Mouse (Mus musculus): ENCODE data around the gene Unc5a. TPM values are rescaled to one million over a fixed set of nuclear protein-coding genes. Genes with fewer than 3 reads are reported as not detected.

The Unc5a gene
- polyA plus RNA-seq, 1 experiment from 2014 or later, result 7.5 TPM

DNA sequence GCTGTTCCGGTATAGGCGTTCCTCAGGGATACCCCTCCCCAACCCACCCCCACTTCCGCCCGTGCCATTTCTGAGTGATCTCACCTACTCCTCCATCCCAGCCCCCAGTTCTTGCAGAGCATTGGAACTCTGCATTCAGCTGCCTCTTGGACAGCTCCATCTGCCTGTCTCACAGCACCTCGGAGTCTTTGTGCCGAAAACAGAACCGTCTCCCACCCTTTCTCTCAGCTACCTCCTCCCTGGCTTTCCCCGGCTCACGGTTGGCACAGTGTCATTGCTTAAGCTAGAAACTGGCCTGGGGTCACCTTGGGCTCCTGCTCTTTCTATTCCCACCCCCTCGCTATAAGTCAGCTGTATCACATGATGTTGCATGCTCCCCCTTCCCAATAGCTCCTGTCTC is 51.2 kb downstream of the Unc5a start:
- no peaks in the 10 kb centered on the region; the same call in 1 of the 2 replicates for H3K27me3 ChIP-seq (ENCODE audit: control insufficient read depth, insufficient read depth, low read length)
- H3K9ac ChIP-seq (ENCODE audit: low read length), result no peak overlapping the region
- H3K4me2 ChIP-seq (ENCODE audit: low read depth), result no peak overlapping the region
- H3K4me3 ChIP-seq (ENCODE audit: low read depth, low read length), result no peak overlapping the region
- WGBS, result 88% methylated on average over 10 of the region's 10 CpGs
- H3K9me3 ChIP-seq (ENCODE audit: control insufficient read depth, low read length), result no peaks in the 10 kb centered on the region
- ATAC-seq (ENCODE audit: insufficient read depth, low FRiP score, low TSS enrichment), result no peak
- H3K27ac ChIP-seq (ENCODE audit: low read depth, low read length), result no peak overlapping the region
- peaks cover 2% of the 10 kb centered on the region for H3K36me3 ChIP-seq (ENCODE audit: control insufficient read depth, insufficient read depth, low read length)
- DNase-seq (ENCODE audit: low spot score), result no peak
- peaks cover 7% of the 10 kb centered on the region; the same call in 1 of the 2 replicates for H3K4me1 ChIP-seq (ENCODE audit: control insufficient read depth, insufficient read depth, low read length)

DNA sequence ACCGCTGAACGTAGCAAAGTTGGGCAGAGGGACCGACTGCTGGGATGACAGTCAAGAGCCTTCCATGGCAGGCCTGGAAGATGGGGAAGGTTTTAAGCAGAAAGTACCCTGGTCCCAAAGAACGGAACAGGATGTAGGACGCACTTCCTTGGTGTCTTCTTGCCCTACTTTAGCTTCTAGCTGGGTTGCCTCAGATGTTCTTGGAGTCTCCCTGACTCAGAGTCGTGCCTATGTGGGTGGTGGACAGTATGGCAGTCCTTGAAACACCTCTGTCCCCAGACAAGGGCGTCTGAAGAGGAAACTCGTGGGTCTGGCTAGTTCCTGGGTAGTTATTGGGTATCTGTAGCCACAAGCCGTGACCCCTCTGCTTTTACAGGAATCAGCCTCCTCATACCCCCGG is 52.9 kb downstream of the Unc5a start:
- Histone ChIP-seq H3K27me3 (ENCODE audit: control insufficient read depth, insufficient read depth, low read length) (no peaks in the 10 kb centered on the region; the same call in 1 of the 2 replicates), H3K4me1 (ENCODE audit: control insufficient read depth, insufficient read depth, low read length) (peaks cover 10% of the 10 kb centered on the region; the same call in 1 of the 2 replicates), H3K4me3 (ENCODE audit: low read depth, low read length) (no peak overlapping the region), H3K9me3 (ENCODE audit: control insufficient read depth, low read length) (no peaks in the 10 kb centered on the region), H3K27ac (ENCODE audit: low read depth, low read length) (no peak overlapping the region), H3K4me2 (ENCODE audit: low read depth) (no peak overlapping the region), H3K36me3 (ENCODE audit: control insufficient read depth, insufficient read depth, low read length) (peaks cover 2% of the 10 kb centered on the region), H3K9ac (ENCODE audit: low read length) (no peak overlapping the region)
- WGBS, result 80% methylated on average over 10 of the region's 10 CpGs
- DNase-seq (ENCODE audit: low spot score) (no peak), ATAC-seq (ENCODE audit: insufficient read depth, low FRiP score, low TSS enrichment) (no peak)

DNA sequence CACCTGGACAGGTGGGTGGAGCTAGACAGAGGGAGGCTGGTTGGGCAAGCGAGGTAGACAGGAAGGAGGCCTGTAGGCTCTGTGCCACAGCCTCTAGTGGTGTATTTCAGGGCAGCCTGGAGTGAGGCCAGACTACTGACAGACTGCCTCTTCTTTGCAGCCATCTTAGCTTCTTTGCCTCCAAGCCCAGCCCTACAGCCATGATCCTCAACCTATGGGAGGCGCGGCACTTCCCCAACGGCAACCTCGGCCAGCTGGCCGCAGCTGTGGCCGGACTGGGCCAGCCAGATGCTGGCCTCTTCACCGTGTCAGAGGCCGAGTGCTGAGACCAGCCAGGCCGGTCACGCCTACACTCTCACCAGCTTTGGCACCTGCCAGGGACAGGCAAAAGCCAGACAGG is 55.4 kb downstream of the Unc5a start:
- H3K9me3 ChIP-seq (ENCODE audit: control insufficient read depth, low read length), result no peaks in the 10 kb centered on the region
- H3K27ac ChIP-seq (ENCODE audit: low read depth, low read length), result no peak overlapping the region
- no peak overlapping the region for H3K4me3 ChIP-seq (ENCODE audit: low read depth, low read length)
- DNase-seq (ENCODE audit: low spot score), result no peak
- H3K4me2 ChIP-seq (ENCODE audit: low read depth), result no peak overlapping the region
- no peaks in the 10 kb centered on the region; the same call in 1 of the 2 replicates for H3K27me3 ChIP-seq (ENCODE audit: control insufficient read depth, insufficient read depth, low read length)
- peaks cover 20% of the 10 kb centered on the region for H3K4me1 ChIP-seq (ENCODE audit: control insufficient read depth, insufficient read depth, low read length)
- no peak overlapping the region for H3K9ac ChIP-seq (ENCODE audit: low read length)
- WGBS, result 67% methylated on average over 10 of the region's 11 CpGs
- peaks cover 2% of the 10 kb centered on the region for H3K36me3 ChIP-seq (ENCODE audit: control insufficient read depth, insufficient read depth, low read length)
- no peak for ATAC-seq (ENCODE audit: insufficient read depth, low FRiP score, low TSS enrichment)

DNA sequence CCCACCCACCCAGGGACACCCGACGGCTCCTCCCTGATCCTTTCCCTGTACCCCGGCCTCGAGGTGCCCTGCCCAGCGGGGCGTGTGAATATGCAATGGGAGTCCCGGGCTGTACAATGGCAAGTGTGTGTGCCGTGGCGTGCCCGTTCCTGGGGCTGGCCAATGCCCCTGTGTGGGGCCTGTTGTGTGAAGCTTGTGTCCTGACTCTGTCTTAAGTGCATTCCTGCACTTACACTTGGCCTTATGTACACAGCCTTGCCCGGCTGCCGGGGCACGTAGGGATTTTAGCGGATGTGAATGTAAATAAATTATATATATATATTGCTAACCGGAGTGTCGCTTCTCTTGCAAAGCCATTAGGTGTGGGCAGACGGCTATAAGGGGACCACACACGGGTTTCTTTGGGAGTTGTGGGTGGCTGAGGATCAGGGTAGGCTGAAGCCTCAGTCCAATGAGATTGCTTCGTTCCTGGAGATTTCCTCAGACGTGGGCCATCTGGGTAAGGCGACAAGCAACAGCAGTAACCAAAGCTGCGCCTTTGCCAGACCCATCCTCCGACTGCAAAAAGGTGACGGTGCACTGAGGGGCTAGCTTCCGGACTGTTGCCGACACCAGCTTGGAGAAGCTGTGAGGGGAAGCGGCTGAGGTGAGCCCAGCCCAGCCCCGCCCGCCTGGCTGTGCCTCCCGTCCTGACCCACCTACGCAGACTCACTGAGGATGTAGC is 56.6 kb downstream of the Unc5a start:
- H3K4me1 ChIP-seq (ENCODE audit: control insufficient read depth, insufficient read depth, low read length), result peaks cover 20% of the 10 kb centered on the region
- ATAC-seq (ENCODE audit: insufficient read depth, low FRiP score, low TSS enrichment) (no peak), DNase-seq (ENCODE audit: low spot score) (no peak)
- no peaks in the 10 kb centered on the region for H3K9me3 ChIP-seq (ENCODE audit: control insufficient read depth, low read length)
- peaks cover 2% of the 10 kb centered on the region; the same call in 1 of the 2 replicates for H3K36me3 ChIP-seq (ENCODE audit: control insufficient read depth, insufficient read depth, low read length)
- H3K4me3 ChIP-seq (ENCODE audit: low read depth, low read length), result no peak overlapping the region
- H3K9ac ChIP-seq (ENCODE audit: low read length), result no peak overlapping the region
- no peak overlapping the region for H3K27ac ChIP-seq (ENCODE audit: low read depth, low read length)
- WGBS, result 70% methylated on average over 31 of the region's 31 CpGs
- H3K27me3 ChIP-seq (ENCODE audit: control insufficient read depth, insufficient read depth, low read length), result no peaks in the 10 kb centered on the region; the same call in 1 of the 2 replicates
- H3K4me2 ChIP-seq (ENCODE audit: low read depth), result no peak overlapping the region

DNA sequence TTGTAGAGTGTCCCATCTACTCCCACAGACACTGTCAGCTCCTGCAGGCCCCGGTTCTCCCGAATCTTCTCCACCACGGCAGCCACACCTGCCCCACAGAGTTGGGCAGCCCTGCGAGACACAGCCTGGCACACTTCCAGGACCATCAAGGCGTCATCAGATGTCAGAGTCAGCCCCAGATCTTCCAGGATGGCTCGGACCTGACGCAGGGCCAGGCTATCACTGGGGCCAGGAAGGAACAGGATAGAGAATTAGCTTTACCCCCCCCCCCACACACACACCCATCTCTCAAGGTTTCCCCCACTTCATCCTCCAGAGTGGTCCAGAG is 57.2 kb downstream of the Unc5a start:
- peaks cover 2% of the 10 kb centered on the region; the same call in 1 of the 2 replicates for H3K36me3 ChIP-seq (ENCODE audit: control insufficient read depth, insufficient read depth, low read length)
- H3K4me2 ChIP-seq (ENCODE audit: low read depth), result no peak overlapping the region
- H3K27me3 ChIP-seq (ENCODE audit: control insufficient read depth, insufficient read depth, low read length), result no peaks in the 10 kb centered on the region; the same call in 1 of the 2 replicates
- WGBS, result 91% methylated on average over 7 of the region's 7 CpGs
- DNase-seq (ENCODE audit: low spot score) (no peak), ATAC-seq (ENCODE audit: insufficient read depth, low FRiP score, low TSS enrichment) (no peak)
- H3K4me3 ChIP-seq (ENCODE audit: low read depth, low read length), result no peak overlapping the region
- no peak overlapping the region for H3K27ac ChIP-seq (ENCODE audit: low read depth, low read length)
- H3K9me3 ChIP-seq (ENCODE audit: control insufficient read depth, low read length), result no peaks in the 10 kb centered on the region
- H3K9ac ChIP-seq (ENCODE audit: low read length), result no peak overlapping the region
- H3K4me1 ChIP-seq (ENCODE audit: control insufficient read depth, insufficient read depth, low read length), result peaks cover 20% of the 10 kb centered on the region

DNA sequence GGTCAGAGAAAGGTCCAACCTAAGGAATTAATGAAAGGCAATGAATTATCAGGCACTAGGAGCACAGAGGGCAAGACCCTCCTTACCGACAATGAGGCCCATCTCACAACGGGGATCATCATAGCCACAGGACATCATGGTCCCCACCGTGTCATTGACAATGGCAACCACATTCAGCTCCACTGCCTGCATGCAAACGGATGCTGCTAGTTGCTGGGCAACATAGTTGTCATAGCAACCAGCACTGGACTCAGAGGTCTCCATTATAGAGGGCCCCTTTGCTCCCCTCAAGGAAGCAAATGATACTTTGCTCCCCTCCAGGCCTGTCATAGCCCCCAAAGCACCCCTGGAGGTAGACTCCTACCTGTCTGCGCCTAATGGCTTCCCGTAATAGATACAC is 59.4 kb downstream of the Unc5a start:
- H3K4me3 ChIP-seq (ENCODE audit: low read depth, low read length), result no peak overlapping the region
- no peak overlapping the region for H3K9ac ChIP-seq (ENCODE audit: low read length)
- ATAC-seq (ENCODE audit: insufficient read depth, low FRiP score, low TSS enrichment) (peak; percentile 64), DNase-seq (ENCODE audit: low spot score) (peak; percentile 77)
- H3K36me3 ChIP-seq (ENCODE audit: control insufficient read depth, insufficient read depth, low read length), result no peaks in the 10 kb centered on the region
- H3K9me3 ChIP-seq (ENCODE audit: control insufficient read depth, low read length), result no peaks in the 10 kb centered on the region
- 49% methylated on average over 6 of the region's 6 CpGs for WGBS
- no peak overlapping the region for H3K27ac ChIP-seq (ENCODE audit: low read depth, low read length)
- H3K4me2 ChIP-seq (ENCODE audit: low read depth), result no peak overlapping the region
- H3K27me3 ChIP-seq (ENCODE audit: control insufficient read depth, insufficient read depth, low read length), result no peaks in the 10 kb centered on the region
- H3K4me1 ChIP-seq (ENCODE audit: control insufficient read depth, insufficient read depth, low read length), result peaks cover 27% of the 10 kb centered on the region

DNA sequence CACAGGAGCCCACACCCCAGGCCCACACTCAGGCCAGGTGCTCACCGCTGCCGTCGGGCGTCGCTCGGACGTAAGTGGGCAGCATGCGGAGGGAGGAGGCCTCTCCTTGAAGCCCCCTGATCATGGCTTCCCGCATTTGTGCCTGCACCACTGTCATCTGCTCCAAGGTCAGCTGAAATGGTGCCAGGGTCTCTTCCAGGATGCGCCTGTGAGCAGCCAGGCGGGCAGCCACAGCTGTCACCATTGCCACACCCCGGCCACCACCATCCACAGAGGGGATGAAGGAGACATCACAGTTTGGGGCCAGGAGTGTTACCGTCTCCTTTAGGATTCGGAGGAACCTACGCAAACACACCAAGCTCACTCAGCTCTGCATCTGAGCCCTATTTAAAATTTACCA is 61.9 kb downstream of the Unc5a start:
- Histone ChIP-seq H3K27ac (ENCODE audit: low read depth, low read length) (no peak overlapping the region), H3K9me3 (ENCODE audit: control insufficient read depth, low read length) (no peaks in the 10 kb centered on the region), H3K36me3 (ENCODE audit: control insufficient read depth, insufficient read depth, low read length) (no peaks in the 10 kb centered on the region), H3K27me3 (ENCODE audit: control insufficient read depth, insufficient read depth, low read length) (no peaks in the 10 kb centered on the region), H3K4me1 (ENCODE audit: control insufficient read depth, insufficient read depth, low read length) (peaks cover 26% of the 10 kb centered on the region), H3K4me3 (ENCODE audit: low read depth, low read length) (no peak overlapping the region), H3K9ac (ENCODE audit: low read length) (no peak overlapping the region), H3K4me2 (ENCODE audit: low read depth) (no peak overlapping the region)
- no peak for ATAC-seq (ENCODE audit: insufficient read depth, low FRiP score, low TSS enrichment)
- 87% methylated on average over 15 of the region's 15 CpGs for WGBS
- DNase-seq (ENCODE audit: low spot score), result no peak

DNA sequence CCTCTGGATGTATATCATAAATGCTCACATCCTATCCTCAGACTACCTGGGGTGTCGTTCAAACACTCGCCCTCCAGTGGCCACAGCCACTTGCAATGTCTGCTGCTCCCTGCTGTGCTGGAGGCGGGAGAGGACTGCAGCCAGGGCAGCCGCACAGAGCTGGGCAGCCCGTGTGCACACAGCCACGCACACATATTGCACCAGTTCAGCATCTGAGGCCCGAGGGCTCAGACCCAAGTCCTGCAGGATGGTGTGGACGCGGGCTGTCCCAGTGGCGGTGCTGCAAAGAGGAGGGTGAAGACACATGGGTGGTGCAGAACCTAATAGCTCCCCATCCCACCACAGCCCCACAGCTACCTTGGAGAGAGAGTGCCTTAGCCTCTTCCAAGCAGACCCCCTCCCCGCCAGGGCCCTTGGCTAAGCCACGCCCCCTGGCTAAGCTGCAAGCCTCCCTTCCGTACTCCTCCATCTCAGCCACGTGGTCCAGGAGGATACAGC is 62.8 kb downstream of the Unc5a start:
- peak; percentile 33; the same call in 1 of the 2 replicates for ATAC-seq (ENCODE audit: insufficient read depth, low FRiP score, low TSS enrichment)
- no peaks in the 10 kb centered on the region for H3K27me3 ChIP-seq (ENCODE audit: control insufficient read depth, insufficient read depth, low read length)
- 3% methylated on average over 14 of the region's 14 CpGs for WGBS
- no peak for DNase-seq (ENCODE audit: low spot score)
- H3K9ac ChIP-seq (ENCODE audit: low read length), result no peak overlapping the region; the same call in 1 of the 2 replicates
- no peak overlapping the region for H3K27ac ChIP-seq (ENCODE audit: low read depth, low read length)
- no peaks in the 10 kb centered on the region for H3K36me3 ChIP-seq (ENCODE audit: control insufficient read depth, insufficient read depth, low read length)
- no peaks in the 10 kb centered on the region for H3K9me3 ChIP-seq (ENCODE audit: control insufficient read depth, low read length)
- H3K4me3 ChIP-seq (ENCODE audit: low read depth, low read length), result no peak overlapping the region
- peaks cover 26% of the 10 kb centered on the region for H3K4me1 ChIP-seq (ENCODE audit: control insufficient read depth, insufficient read depth, low read length)
- peak overlapping the region; percentile 19; the same call in 1 of the 2 replicates for H3K4me2 ChIP-seq (ENCODE audit: low read depth)

Measured in neural tube, embryonic 11.5 days (tissue).